Mouse (Mus musculus) E14TG2a.4 (cell line): Measurements from ENCODE around the gene Ednrb.

Experiments
- CTCF ChIP-seq: conservative IDR thresholded peaks from 2 replicates; pipeline ENCODE4 v1.5.1; 2014; ENCODE audit warnings: low read length
- NANOG ChIP-seq: IDR thresholded peaks from 2 replicates; pipeline ENCODE4 v1.6.1; 2014; ENCODE audit warnings: borderline replicate concordance, low read length, mixed read lengths

DNA sequence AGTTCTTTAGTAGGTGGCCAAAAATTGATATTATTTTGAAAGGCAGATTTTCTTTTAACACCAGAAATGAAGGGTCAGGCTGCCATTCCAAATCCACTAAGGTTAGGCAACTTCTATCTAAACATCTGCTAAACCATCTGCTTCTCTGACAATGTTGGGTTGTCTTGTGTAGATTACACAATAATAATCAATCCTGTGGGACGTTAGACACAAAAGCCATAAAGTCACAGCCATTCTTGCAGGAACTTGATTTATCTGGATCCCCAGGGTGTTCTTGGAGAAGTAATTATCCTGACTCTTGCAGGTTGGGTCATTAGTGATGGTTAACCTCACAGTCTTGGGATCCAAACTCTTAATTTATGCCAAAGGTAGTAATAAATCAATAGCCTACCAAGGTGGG lies 21.6 kb downstream of the Ednrb start:
- no peak for TF ChIP-seq CTCF
- TF ChIP-seq NANOG: no peak
